Mouse (Mus musculus) liver, embryonic 15.5 days (tissue): ENCODE results near the gene Lag3. TPM values are rescaled to one million over a fixed set of nuclear protein-coding genes. Genes with fewer than 3 reads are reported as not detected.

Experiments
- ATAC-seq: fragments of 200-750 bp; cut with Nextera tagmentation; 2 replicates; pipeline ENCODE4 v1.8.0; 2017; ENCODE audit warnings: moderate number of reproducible peaks, mild to moderate bottlenecking, moderate library complexity; ENCODE audit not compliant: insufficient read depth
- H3K27ac ChIP-seq: fragments of 300-500 bp; sonication (generic); replicated peaks from 2 replicates; pipeline ENCODE4 v1.5.1; 2015; ENCODE audit warnings: mild to moderate bottlenecking, inconsistent platforms
- H3K27me3 ChIP-seq: fragments of 300-500 bp; sonication (generic); 2 replicates; pipeline ENCODE4 v1.6.1; 2015; ENCODE audit warnings: mild to moderate bottlenecking, inconsistent platforms
- H3K36me3 ChIP-seq: fragments of 300-500 bp; sonication (generic); replicated peaks from 2 replicates; pipeline ENCODE4 v1.6.1; 2015; ENCODE audit warnings: moderate library complexity, mild to moderate bottlenecking, inconsistent platforms
- H3K4me1 ChIP-seq: fragments of 300-500 bp; sonication (generic); replicated peaks from 2 replicates; pipeline ENCODE4 v1.6.1; 2015; ENCODE audit warnings: inconsistent platforms
- H3K4me2 ChIP-seq: fragments of 300-500 bp; sonication (generic); 2 replicates; pipeline ENCODE4 v1.6.1; 2015; ENCODE audit warnings: moderate library complexity, mild to moderate bottlenecking, inconsistent platforms
- H3K4me3 ChIP-seq: fragments of 300-500 bp; sonication (generic); replicated peaks from 2 replicates; pipeline ENCODE4 v1.5.1; 2015; ENCODE audit warnings: mild to moderate bottlenecking, inconsistent platforms
- H3K9ac ChIP-seq: fragments of 300-500 bp; sonication (generic); 2 replicates; pipeline ENCODE4 v1.6.1; 2015; ENCODE audit warnings: moderate library complexity, mild to moderate bottlenecking, inconsistent platforms
- H3K9me3 ChIP-seq: fragments of 300-500 bp; sonication (generic); replicated peaks from 2 replicates; pipeline ENCODE4 v1.6.1; 2016; ENCODE audit warnings: inconsistent platforms
- WGBS: fragments of 180-500 bp; shearing (Covaris S2); methylation state at CpG from one replicate; pipeline ENCODE4 v1.1.7; 2015; ENCODE audit warnings: mixed read lengths; ENCODE audit not compliant: insufficient replicate concordance; 5-methylcytosine and 5-hydroxymethylcytosine counted together
- polyA plus RNA-seq: library from polyadenylated mRNA; unstranded; fragments of >200 nt; fragmentation: Nextera tagmentation; extraction: Ambion mirVana; gene quantifications from 2 replicates; pipeline ENCODE4 v1.2.1, GENCODE M21; 2015

Gene Lag3
- 0.13 and 0.18 TPM in 2 replicates for polyA plus RNA-seq

DNA sequence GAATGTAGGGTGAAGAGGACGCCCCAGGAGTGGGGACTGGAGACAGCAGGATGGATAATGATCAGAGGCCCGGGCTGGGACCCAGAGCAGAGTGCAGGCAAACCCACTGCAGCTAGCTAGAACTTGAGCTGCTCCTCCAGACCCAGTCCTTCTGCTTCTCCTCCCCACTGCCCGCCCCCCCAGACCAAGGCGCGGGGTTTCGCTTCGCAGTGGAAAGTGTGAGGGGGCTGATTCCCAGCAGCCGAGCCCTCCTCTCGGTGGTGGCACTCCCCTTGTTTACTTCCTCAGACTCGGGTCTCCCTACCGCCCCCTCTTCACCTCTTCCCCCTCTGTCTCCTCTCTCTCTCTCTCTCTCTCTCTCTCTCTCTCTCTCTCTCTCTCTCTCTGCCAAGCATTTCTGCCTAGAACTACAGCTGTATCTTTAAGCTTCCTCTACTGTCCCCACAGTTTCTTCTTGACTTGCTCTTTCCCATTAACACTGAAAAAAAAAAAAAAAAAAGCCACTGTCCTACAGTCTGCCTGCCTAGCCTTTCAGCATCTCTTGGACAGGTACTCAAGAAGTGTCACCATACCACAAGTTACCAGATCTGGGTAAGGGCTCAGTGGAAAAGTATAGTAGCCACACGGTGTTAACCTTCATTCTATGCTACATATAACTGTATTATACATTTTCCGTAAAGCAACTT is at the start of gene Lag3:
TSS of gene Lag3 (minus strand) at position 173 of the 686 bp plus-strand sequence.
- Histone ChIP-seq H3K27ac (no peak within 1 kb of the TSS), H3K9ac (no peak within 1 kb of the TSS), H3K4me1 (peaks cover 27% of the 10 kb centered on the region), H3K27me3 (peaks cover 86% of the 10 kb centered on the region), H3K9me3 (no peaks in the 10 kb centered on the region), H3K4me3 (no peak within 1 kb of the TSS), H3K4me2 (no peak within 1 kb of the TSS), H3K36me3 (0 out of 2 replicates have a peak, but pooled peaks cover 5% of the 10 kb centered on the region)
- no peak for ATAC-seq
- WGBS, result 20% methylated on average over 13 of the region's 13 CpGs

DNA sequence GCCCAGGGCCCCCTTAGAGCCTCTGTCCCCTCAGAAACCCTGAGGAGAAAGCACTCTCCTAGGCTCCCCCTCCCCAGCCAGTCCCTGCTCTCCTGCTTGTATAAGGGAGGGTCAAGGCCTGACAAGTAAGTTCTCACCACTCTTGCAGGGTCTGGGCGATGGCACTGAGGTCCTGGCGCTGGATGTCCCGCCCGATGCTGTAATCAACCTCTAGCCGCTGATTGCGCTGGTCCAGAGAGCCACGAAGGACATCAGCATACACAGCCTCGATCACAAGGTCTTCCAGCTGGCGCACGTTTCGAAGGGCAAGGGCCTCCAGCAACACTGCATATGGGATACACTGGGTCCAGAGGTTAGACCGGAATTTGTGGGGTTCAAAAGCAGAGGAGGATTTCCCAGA is 49.5 kb upstream of the Lag3 start:
- no peak overlapping the region for H3K4me2 ChIP-seq
- no peaks in the 10 kb centered on the region for H3K27me3 ChIP-seq
- H3K27ac ChIP-seq, result no peak overlapping the region
- H3K9me3 ChIP-seq, result no peaks in the 10 kb centered on the region
- no peak for ATAC-seq
- no peak overlapping the region for H3K9ac ChIP-seq
- WGBS, result 88% methylated on average over 12 of the region's 12 CpGs
- H3K4me1 ChIP-seq, result peaks cover 25% of the 10 kb centered on the region
- H3K4me3 ChIP-seq, result no peak overlapping the region
- peaks cover 51% of the 10 kb centered on the region for H3K36me3 ChIP-seq

DNA sequence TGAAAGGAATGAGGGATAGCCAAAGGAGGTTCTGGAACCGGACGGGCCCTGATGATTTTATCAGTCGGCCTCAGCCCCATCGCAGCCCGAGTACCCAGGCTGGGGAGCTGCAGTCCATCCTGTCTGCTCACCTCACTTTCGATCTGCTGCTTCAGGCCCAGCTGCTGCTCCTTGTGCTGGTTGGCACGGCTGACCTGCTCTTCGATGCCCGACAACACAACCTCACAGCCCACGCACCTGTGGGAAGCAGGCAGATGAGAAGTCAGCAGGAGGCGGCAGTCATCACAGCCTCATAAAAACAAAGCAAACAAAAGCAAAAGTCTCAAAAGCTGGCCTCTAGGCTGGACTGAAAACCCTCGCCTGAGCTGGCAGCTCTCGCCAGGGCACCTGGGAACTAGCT is 48.5 kb upstream of the Lag3 start:
- no peak overlapping the region for H3K9ac ChIP-seq
- H3K27me3 ChIP-seq, result no peaks in the 10 kb centered on the region
- no peaks in the 10 kb centered on the region for H3K9me3 ChIP-seq
- peaks cover 53% of the 10 kb centered on the region for H3K36me3 ChIP-seq
- H3K4me2 ChIP-seq, result no peak overlapping the region
- WGBS, result 81% methylated on average over 13 of the region's 13 CpGs
- H3K27ac ChIP-seq, result no peak overlapping the region
- H3K4me3 ChIP-seq, result no peak overlapping the region
- peaks cover 19% of the 10 kb centered on the region for H3K4me1 ChIP-seq
- no peak for ATAC-seq

DNA sequence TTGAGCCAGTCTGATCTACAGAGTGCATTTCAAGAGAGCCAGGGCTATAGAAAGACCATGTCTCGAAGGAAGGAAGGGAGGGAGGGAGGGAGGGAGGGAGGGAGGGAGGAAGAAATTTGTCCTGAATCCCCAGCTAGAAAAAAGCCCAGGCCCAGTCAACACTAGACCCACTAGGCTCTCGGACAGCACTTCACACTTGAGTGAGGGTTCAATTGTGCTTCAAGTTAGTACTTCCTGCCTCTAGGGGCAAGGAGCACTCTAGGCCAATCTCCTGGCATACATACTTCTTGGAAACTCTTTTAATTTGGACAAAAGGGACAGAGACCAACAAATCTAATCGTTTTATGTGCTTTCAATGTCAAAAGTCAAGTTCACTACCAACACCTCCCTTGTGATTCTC is 46.6 kb upstream of the Lag3 start:
- Histone ChIP-seq H3K4me3 (no peak overlapping the region), H3K36me3 (peaks cover 58% of the 10 kb centered on the region), H3K9me3 (no peaks in the 10 kb centered on the region), H3K27ac (no peak overlapping the region), H3K27me3 (no peaks in the 10 kb centered on the region), H3K9ac (no peak overlapping the region), H3K4me2 (no peak overlapping the region), H3K4me1 (0 out of 2 replicates have a peak, but pooled peaks cover 6% of the 10 kb centered on the region)
- 62% methylated on average over 3 of the region's 3 CpGs for WGBS
- no peak for ATAC-seq

DNA sequence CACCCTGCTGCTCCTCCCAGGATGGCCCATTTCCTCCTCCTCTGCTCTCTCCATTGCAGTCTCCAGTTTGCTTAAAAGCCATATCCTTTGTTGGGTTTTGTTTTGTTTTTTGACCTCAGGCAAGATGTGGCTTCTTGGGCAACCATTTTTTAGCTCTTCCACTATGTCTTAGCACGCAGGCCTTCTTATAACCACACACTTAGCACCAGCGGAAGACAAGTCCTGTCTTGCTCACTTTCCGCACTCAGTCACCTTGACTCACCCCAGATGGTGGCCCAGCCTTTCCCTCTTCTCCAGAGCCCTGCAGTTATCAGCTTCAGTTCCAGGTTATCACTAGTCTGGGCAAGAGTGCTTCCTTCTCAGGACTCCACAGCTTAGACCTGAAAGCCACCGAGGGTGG is 43.7 kb upstream of the Lag3 start:
- ATAC-seq, result no peak

DNA sequence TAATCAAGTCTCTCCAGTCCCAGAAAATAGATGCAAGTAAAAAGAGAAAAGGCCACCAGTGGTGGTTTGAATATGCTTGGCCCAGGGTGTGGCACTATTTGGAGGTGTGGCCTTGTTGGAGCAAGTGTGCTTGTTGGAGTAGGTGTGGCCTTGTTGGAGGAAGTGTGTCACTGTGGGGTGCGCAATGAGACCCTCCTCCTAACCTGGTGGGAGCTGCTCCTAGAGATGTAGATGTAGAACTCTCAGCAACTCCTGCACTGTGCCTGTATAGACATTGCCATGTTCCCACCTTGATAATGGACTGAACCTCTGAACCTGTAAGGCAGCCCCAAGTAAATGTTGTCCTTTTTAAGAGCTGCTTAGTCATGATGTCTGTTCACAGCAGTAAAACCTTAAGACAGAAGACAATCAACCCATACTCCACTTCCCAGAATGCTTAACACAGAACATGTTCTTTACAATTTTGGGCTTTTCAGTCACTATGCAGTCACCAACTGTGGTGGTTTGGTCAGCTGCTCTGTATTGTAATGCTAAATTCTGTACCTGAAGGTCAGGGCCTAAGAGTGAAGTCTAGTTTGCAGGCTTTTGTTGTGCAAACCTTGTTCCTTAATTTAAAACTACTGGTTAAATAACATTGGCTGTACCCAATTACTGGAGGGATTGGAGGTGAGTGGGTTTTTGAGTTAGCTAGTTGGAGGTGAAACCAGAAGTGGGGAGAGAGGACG is 42.6 kb upstream of the Lag3 start:
- Histone ChIP-seq H3K36me3 (peaks cover 31% of the 10 kb centered on the region), H3K27ac (no peak overlapping the region), H3K9ac (no peak overlapping the region), H3K4me2 (no peak overlapping the region), H3K27me3 (no peaks in the 10 kb centered on the region), H3K4me1 (no peaks in the 10 kb centered on the region), H3K9me3 (no peaks in the 10 kb centered on the region), H3K4me3 (no peak overlapping the region)
- WGBS, result 80% methylated on average over 2 of the region's 2 CpGs
- ATAC-seq, result no peak

More for the DNA sequence above, 43.7 kb upstream of the Lag3 start:
- Histone ChIP-seq H3K4me1 (no peaks in the 10 kb centered on the region), H3K9ac (no peak overlapping the region), H3K4me3 (no peak overlapping the region), H3K36me3 (peaks cover 41% of the 10 kb centered on the region), H3K27ac (no peak overlapping the region), H3K27me3 (no peaks in the 10 kb centered on the region), H3K9me3 (no peaks in the 10 kb centered on the region), H3K4me2 (no peak overlapping the region)
- 78% methylated on average over 4 of the region's 4 CpGs for WGBS

DNA sequence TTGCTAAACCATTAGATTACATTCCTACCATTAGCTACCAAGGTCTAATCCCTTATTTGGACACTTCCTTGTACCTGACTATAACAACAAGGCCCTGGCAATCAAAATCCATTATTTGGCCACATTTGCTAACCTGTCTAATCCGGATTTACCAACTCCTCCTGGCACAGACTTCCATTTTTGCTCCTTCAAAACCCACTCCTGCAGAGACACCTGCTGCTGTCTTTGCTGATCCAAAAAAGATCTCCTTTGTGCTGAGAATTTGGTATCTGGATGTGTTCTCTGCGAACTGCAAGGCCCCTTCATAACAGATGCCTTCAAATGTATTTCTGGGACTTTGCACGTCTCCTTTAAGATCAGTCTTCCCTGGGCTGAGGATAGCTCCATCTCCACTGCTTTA is 32.0 kb upstream of the Lag3 start:
- no peak overlapping the region for H3K4me2 ChIP-seq
- no peak overlapping the region for H3K9ac ChIP-seq
- no peaks in the 10 kb centered on the region for H3K27me3 ChIP-seq
- peaks cover 6% of the 10 kb centered on the region; the same call in 1 of the 2 replicates for H3K36me3 ChIP-seq
- no peak for ATAC-seq
- H3K9me3 ChIP-seq, result no peaks in the 10 kb centered on the region
- no peaks in the 10 kb centered on the region for H3K4me1 ChIP-seq
- H3K4me3 ChIP-seq, result no peak overlapping the region
- H3K27ac ChIP-seq, result no peak overlapping the region
- 66% methylated on average over 3 of the region's 3 CpGs for WGBS

DNA sequence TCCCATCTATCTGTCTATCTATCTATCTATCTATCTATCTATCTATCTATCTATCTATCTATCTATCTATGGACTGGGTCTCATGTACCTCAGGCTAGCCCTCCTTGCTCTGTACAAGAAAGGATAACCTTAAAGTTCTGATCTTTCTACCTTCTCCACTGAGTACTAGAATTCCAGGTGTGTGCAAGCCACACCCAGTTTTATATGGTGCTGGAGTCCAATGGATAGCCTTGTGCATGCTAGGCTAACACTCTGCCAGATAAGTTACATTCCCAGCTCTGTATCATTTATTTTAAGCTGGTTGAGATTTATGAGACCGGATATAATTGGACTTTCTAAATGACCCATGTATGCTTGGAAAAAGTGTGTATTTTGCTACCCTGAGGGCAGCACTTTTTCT is 30.2 kb upstream of the Lag3 start:
- Histone ChIP-seq H3K4me3 (no peak overlapping the region), H3K4me1 (no peaks in the 10 kb centered on the region), H3K27ac (no peak overlapping the region), H3K36me3 (peaks cover 14% of the 10 kb centered on the region), H3K9ac (no peak overlapping the region), H3K9me3 (no peaks in the 10 kb centered on the region), H3K4me2 (no peak overlapping the region), H3K27me3 (no peaks in the 10 kb centered on the region)
- WGBS, result 67% methylated on average over 1 of the region's 1 CpGs
- ATAC-seq, result no peak

DNA sequence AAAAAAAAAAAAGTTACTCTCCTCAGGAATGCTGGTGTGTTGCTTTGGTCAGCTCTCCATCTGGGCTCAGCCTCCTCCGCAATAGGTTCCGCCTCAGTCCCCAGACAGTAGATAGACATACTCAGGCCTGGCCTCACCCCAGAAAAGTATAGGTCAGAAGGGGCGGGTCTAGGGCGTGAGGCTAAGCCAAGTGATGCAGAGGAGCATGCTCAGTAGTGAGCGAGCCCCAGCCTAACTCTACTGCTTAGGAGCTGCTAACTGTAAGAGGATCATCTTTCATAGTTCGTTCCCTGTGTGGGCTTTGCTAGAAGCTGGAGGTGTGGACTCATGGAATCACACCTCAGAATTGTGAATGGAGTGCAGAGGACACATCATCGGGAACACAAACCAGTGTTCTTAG is 27.0 kb upstream of the Lag3 start:
- H3K4me2 ChIP-seq, result no peak overlapping the region
- H3K4me1 ChIP-seq, result peaks cover 10% of the 10 kb centered on the region; the same call in 1 of the 2 replicates
- WGBS, result 79% methylated on average over 7 of the region's 7 CpGs
- H3K4me3 ChIP-seq, result no peak overlapping the region
- no peaks in the 10 kb centered on the region for H3K9me3 ChIP-seq
- no peak overlapping the region for H3K27ac ChIP-seq
- no peak overlapping the region for H3K9ac ChIP-seq
- no peaks in the 10 kb centered on the region for H3K27me3 ChIP-seq
- peaks cover 44% of the 10 kb centered on the region for H3K36me3 ChIP-seq
- no peak for ATAC-seq

DNA sequence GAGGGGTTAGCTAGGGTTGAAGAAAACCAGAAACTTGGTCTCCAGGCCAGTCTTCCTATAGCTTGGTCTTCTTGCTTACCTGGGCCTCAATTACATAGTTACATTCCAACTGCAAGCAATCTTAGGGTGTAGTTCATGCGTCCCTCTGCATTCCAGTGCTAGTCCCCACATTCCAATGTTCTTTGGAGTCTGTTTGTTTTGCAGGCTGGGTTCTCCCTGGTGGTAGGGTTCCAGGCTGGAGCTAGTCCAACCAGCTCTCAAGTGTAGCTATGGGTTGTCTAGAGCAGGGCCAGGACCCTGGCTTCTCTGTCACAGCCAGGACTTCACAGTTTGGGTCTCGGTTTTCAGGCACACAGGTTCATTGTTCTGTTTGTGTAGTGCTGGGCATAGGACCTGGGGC is 26.0 kb upstream of the Lag3 start:
- WGBS, result 66% methylated on average over 2 of the region's 2 CpGs
- H3K36me3 ChIP-seq, result peaks cover 48% of the 10 kb centered on the region

DNA sequence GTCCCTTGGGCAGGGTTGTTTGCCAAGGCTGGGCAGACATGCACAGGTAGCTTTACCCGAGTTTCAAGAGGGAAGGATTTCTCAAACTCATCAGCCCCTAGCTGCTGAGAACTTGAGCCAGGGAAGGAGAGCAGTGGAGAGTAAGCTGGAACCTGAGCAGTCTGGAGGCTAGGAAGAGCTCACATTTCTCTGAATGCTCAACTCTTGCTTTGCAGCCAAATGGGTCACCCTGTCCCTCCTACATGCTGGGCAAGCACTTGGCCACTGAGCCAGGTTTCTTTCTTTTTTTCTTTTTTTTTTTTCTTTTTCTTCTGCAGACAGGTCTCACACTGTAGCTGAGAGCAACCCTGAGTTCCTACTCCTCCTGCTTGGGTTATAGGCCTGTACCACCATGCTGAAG is 25.2 kb upstream of the Lag3 start:
- 63% methylated on average over 1 of the region's 1 CpGs for WGBS
- Histone ChIP-seq H3K9me3 (no peaks in the 10 kb centered on the region), H3K4me2 (no peak overlapping the region), H3K36me3 (peaks cover 48% of the 10 kb centered on the region), H3K9ac (no peak overlapping the region), H3K27ac (no peak overlapping the region), H3K4me1 (peaks cover 23% of the 10 kb centered on the region), H3K4me3 (no peak overlapping the region), H3K27me3 (no peaks in the 10 kb centered on the region)
- ATAC-seq, result no peak

More for the DNA sequence above, 26.0 kb upstream of the Lag3 start:
- no peak for ATAC-seq
- Histone ChIP-seq H3K27me3 (no peaks in the 10 kb centered on the region), H3K9me3 (no peaks in the 10 kb centered on the region), H3K27ac (no peak overlapping the region), H3K4me1 (peaks cover 15% of the 10 kb centered on the region), H3K9ac (no peak overlapping the region), H3K4me3 (no peak overlapping the region), H3K4me2 (no peak overlapping the region)
